Mouse (Mus musculus) spleen, postnatal 4 days (tissue): ENCODE data around the gene Trim3.

Experiments
- DNase-seq, 2 experiments: peaks; one replicate each; pipeline ENCODE4 v3.0.0; 2022; ENCODE audit warnings: low spot score in 2 of 2

The Trim3 gene

DNA sequence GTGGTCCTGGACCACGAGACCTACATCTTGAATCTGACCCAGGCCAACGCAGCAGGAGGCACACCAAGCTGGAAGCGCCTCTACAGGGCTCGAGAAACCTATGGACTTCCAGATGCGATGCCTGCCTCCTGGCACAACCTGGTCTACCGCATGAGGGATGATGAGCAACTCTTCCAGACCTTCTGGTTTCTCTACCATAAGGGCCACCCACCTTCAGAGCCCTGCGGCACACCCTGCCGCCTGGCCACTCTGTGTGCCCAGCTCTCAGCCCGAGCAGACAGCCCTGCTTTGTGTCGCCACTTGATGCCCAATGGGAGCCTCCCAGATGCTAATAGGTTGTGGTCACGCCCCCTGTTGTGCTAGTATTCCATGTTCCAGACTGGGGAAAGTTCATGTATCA is 75.7 kb downstream of the Trim3 start:
- no peak for DNase-seq

DNA sequence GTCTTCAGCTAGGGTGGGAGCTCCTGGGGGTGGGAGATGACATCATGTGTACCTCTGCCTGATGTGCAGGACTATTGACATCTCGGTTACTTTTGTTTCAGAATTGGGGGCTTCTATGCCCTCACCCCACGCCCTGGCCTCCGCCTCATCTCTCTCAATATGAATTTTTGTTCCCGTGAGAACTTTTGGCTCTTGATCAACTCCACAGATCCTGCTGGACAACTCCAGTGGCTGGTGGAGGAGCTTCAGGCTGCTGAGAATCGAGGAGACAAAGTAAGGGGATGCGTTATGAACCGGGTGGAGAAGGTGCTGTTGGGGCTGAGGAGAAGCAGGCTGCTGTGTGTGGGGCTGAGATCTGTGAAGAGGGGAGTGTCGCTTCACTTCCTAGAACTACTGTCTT is 77.0 kb downstream of the Trim3 start:
- no peak for DNase-seq

DNA sequence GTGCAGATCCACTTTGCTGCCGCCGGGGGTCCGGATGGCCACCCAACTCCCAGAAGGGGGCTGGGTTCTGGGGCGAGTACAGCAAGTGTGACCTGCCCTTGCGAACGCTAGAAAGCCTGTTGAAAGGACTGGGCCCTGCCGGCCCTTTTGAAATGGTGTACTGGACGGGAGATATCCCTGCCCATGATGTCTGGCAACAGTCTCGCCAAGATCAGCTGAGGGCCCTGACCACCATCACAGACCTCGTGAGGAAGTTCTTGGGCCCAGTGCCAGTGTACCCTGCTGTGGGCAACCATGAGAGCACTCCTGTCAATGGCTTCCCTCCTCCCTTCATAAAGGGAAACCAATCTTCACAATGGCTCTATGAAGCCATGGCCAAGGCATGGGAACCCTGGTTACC is 77.8 kb downstream of the Trim3 start:
- DNase-seq, result no peak
